22 mouse cellular contexts compared by ENCODE assay signal in genomic region chr4:56080960-56081359, GRCm38 (mm10).
A peak's percentile ranks its signal among the peaks of the same experiment; 100 is the strongest.
DNase-seq lines count a peak whose midpoint lies in the region; ATAC-seq and TF ChIP-seq lines count a peak whose summit lies in the region.
"Had no signal": no experiment of that assay in that cellular context is flagged by ENCODE, and none has a peak within 500 bp of the region (broad histone marks: within the 10 kb centered on the region; RNA-seq: fewer than 3 reads in every experiment).

No protein-coding gene starts in this region.

- peak; percentile 42 for DNase-seq in CH12.LX (ENCODE audit: extremely low read depth)
- no peak for DNase-seq in gastrocnemius, postnatal 4 days (ENCODE audit: low spot score in 2 of 2)
- DNase-seq in thymus, postnatal 10 days (ENCODE audit: low spot score in 2 of 2) = no peak
- DNase-seq: adrenal gland, adult 2 months; adrenal gland, postnatal 10 days; adrenal gland, postnatal 25 days; B cell, adult 2 months; cerebellum, adult 11 months; cerebellum, adult 18-20 months; cerebellum, adult 8-10 months; cerebellum, adult 9-11 months; cerebellum, postnatal 14 days; cerebellum, postnatal 36 days; forebrain, postnatal 0 days had no signal

- H3K9me3 ChIP-seq in CH12.LX (replicated peaks; ENCODE audit: low read length) = no peaks in the 10 kb centered on the region
- no peaks in the 10 kb centered on the region for H3K9me3 ChIP-seq in midbrain, embryonic 13.5 days
- H3K9me3 ChIP-seq: embryonic facial prominence, embryonic 10.5 days; embryonic facial prominence, embryonic 12.5 days; forebrain, embryonic 13.5 days; forebrain, embryonic 15.5 days had no signal

- no peak for TF ChIP-seq POLR2A in CH12.LX (IDR thresholded peaks at IDR 0.05; ENCODE audit: low read depth, low read length)

- no peaks in the 10 kb centered on the region for H3K27me3 ChIP-seq in CH12.LX (replicated peaks)
- no peaks in the 10 kb centered on the region for H3K27me3 ChIP-seq in midbrain, embryonic 13.5 days
- H3K27me3 ChIP-seq: embryonic facial prominence, embryonic 12.5 days; forebrain, embryonic 13.5 days; forebrain, embryonic 15.5 days had no signal

- dilution Hi-C loops in CH12.LX (cut with MboI; ENCODE audit: extremely low pct_ligation_motif_present, extremely low pct_unique_long_range_greater_than_20kb, low sequenced_read_pairs) = no loop called here

- TF ChIP-seq EP300 in CH12.LX (IDR thresholded peaks at IDR 0.05; ENCODE audit: low read length) = peak; percentile 87

- H3K36me3 ChIP-seq in CH12.LX (replicated peaks in 1 of 2; ENCODE audit: control insufficient read depth in 1 of 2, insufficient read depth in 1 of 2, low read length in 1 of 2) = no peaks in the 10 kb centered on the region
- no peaks in the 10 kb centered on the region for H3K36me3 ChIP-seq in midbrain, embryonic 13.5 days
- H3K36me3 ChIP-seq: embryonic facial prominence, embryonic 10.5 days; embryonic facial prominence, embryonic 12.5 days; forebrain, embryonic 15.5 days had no signal

- no peak overlapping the region for H3K27ac ChIP-seq in CH12.LX (ENCODE audit: insufficient read depth, low read depth)
- H3K27ac ChIP-seq in midbrain, embryonic 13.5 days = no peak overlapping the region
- H3K27ac ChIP-seq: embryonic facial prominence, embryonic 10.5 days; embryonic facial prominence, embryonic 12.5 days; forebrain, embryonic 13.5 days; forebrain, embryonic 15.5 days had no signal

- no peak for TF ChIP-seq RAD21 in CH12.LX (IDR thresholded peaks at IDR 0.05; ENCODE audit: low read depth, low read length)

- H3K79me2 ChIP-seq in CH12.LX (replicated peaks; ENCODE audit: control insufficient read depth, extremely low read depth, insufficient read depth, poor library complexity, severe bottlenecking) = no peaks in the 10 kb centered on the region

- H3K4me3 ChIP-seq in CH12.LX (replicated peaks in 1 of 3; ENCODE audit: low read depth in 2 of 3, low read length in 2 of 3, poor library complexity in 1 of 3) = no peak overlapping the region
- H3K4me3 ChIP-seq in midbrain, embryonic 13.5 days (replicated peaks) = no peak overlapping the region
- H3K4me3 ChIP-seq: embryonic facial prominence, embryonic 10.5 days; embryonic facial prominence, embryonic 12.5 days; forebrain, embryonic 13.5 days; forebrain, embryonic 15.5 days had no signal

- peaks cover 3 to 26% of the 10 kb centered on the region in 2 experiments for H3K4me1 ChIP-seq in CH12.LX (ENCODE audit: control insufficient read depth in 1 of 2, insufficient read depth in 2 of 2)
- no peaks in the 10 kb centered on the region for H3K4me1 ChIP-seq in midbrain, embryonic 13.5 days (replicated peaks)
- H3K4me1 ChIP-seq: embryonic facial prominence, embryonic 10.5 days; embryonic facial prominence, embryonic 12.5 days; forebrain, embryonic 13.5 days had no signal

- WGBS in midbrain, embryonic 13.5 days = 83% methylated on average over 3 of the region's 3 CpGs

- no peak overlapping the region for H3K4me2 ChIP-seq in CH12.LX (ENCODE audit: insufficient read depth, low read depth, poor library complexity, severe bottlenecking)
- no peak overlapping the region for H3K4me2 ChIP-seq in midbrain, embryonic 13.5 days (replicated peaks)
- H3K4me2 ChIP-seq: embryonic facial prominence, embryonic 12.5 days; forebrain, embryonic 13.5 days; forebrain, embryonic 15.5 days had no signal

- in situ Hi-C loops in CH12.LX (cut with MboI; ENCODE audit: low pct_ligation_motif_present, low pct_unique_long_range_greater_than_20kb, low sequenced_read_pairs) = no loop called here

- TF ChIP-seq CTCF in CH12.LX (conservative IDR thresholded peaks at IDR 0.05 in 1 of 2, IDR thresholded peaks at IDR 0.05 in 1 of 2; ENCODE audit: low read depth in 2 of 2, low read length in 2 of 2) = no peak

- ATAC-seq in granulocyte monocyte progenitor cell, adult 5-6 weeks (replicated peaks; ENCODE audit: poor library complexity, severe bottlenecking) = peak; percentile 56
- 0 out of 2 replicates have a peak, but pooled peaks have one; percentile 17 for ATAC-seq in megakaryocyte progenitor cell, adult 5-6 weeks (replicated peaks; ENCODE audit: poor library complexity)
- no peak for ATAC-seq in midbrain, embryonic 13.5 days
- ATAC-seq: CD4-positive, CD25-positive, alpha-beta regulatory T cell, adult 4 months; forebrain, embryonic 13.5 days; forebrain, embryonic 15.5 days; forebrain, postnatal 0 days had no signal

- no peak overlapping the region for H3K9ac ChIP-seq in CH12.LX (ENCODE audit: insufficient read depth, low read depth)
- H3K9ac ChIP-seq in midbrain, embryonic 13.5 days (replicated peaks) = no peak overlapping the region
- H3K9ac ChIP-seq: embryonic facial prominence, embryonic 12.5 days; forebrain, embryonic 13.5 days; forebrain, embryonic 15.5 days; forebrain, postnatal 0 days had no signal

TF ChIP-seq in CH12.LX, 34 proteins besides CTCF, POLR2A, EP300 and RAD21:
- 0 out of 2 replicates have a peak, but pooled peaks have one; percentile 37 for TF ChIP-seq MYC (IDR thresholded peaks at IDR 0.05; ENCODE audit: low read depth, low read length)
- TF ChIP-seq NELFE (IDR thresholded peaks at IDR 0.05; ENCODE audit: low read depth, low read length) = no peak
- no peak for TF ChIP-seq ELF1 (IDR thresholded peaks at IDR 0.05; ENCODE audit: low read depth, low read length)
- peak; percentile 83 for TF ChIP-seq IRF4 (IDR thresholded peaks at IDR 0.05; ENCODE audit: low read depth, low read length)
